Mouse (Mus musculus): ENCODE results near the gene Cand2. TPM values are rescaled to one million over a fixed set of nuclear protein-coding genes. Genes with fewer than 3 reads are reported as not detected.

Cand2 gene
- polyA plus RNA-seq, 1 experiment from 2014 or later = 23.8 TPM

- Histone ChIP-seq H3K4me1 (peaks cover 17% of the 10 kb centered on the region), H3K36me3 (ENCODE audit: poor library complexity, severe bottlenecking) (no peaks in the 10 kb centered on the region), H3K4me3 (no peak overlapping the region), H3K27ac (no peak overlapping the region), H3K9me3 (replicated peaks) (no peaks in the 10 kb centered on the region), H3K27me3 (no peaks in the 10 kb centered on the region), H3K9ac (no peak overlapping the region), H3K4me2 (no peak overlapping the region)
- WGBS = 92% methylated on average over 4 of the region's 4 CpGs
- ATAC-seq = no peak
Observed at GRCm38 (mm10) chr6:115760137-115760536, 14.2 kb upstream of the Cand2 start.

DNA sequence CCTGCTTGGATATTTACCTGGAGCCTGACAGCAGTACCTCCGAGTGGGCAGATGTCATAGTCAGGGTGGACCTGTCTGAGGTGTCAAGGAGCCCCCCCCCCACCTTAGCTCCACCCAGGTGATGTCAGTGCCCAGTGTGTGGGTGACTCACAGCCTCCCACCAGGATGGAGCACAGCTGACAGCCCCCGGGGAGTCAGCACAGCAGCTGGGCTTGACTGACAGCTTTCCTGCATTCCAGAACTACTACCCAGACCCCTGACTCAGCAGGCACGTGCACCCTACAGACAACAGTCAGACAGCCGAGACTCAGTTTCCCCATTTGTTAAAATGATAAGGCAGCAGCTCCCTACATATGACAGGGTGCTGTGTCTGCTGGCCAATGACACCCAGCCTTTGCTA lies 13.4 kb upstream of the Cand2 start:
- H3K9me3 ChIP-seq (replicated peaks) = no peaks in the 10 kb centered on the region
- no peak for ATAC-seq
- H3K4me1 ChIP-seq = peaks cover 17% of the 10 kb centered on the region
- no peak overlapping the region for H3K4me3 ChIP-seq
- no peak overlapping the region for H3K27ac ChIP-seq
- H3K36me3 ChIP-seq (ENCODE audit: poor library complexity, severe bottlenecking) = no peaks in the 10 kb centered on the region
- H3K4me2 ChIP-seq = no peak overlapping the region
- H3K27me3 ChIP-seq = no peaks in the 10 kb centered on the region
- 64% methylated on average over 4 of the region's 4 CpGs for WGBS
- no peak overlapping the region for H3K9ac ChIP-seq

DNA sequence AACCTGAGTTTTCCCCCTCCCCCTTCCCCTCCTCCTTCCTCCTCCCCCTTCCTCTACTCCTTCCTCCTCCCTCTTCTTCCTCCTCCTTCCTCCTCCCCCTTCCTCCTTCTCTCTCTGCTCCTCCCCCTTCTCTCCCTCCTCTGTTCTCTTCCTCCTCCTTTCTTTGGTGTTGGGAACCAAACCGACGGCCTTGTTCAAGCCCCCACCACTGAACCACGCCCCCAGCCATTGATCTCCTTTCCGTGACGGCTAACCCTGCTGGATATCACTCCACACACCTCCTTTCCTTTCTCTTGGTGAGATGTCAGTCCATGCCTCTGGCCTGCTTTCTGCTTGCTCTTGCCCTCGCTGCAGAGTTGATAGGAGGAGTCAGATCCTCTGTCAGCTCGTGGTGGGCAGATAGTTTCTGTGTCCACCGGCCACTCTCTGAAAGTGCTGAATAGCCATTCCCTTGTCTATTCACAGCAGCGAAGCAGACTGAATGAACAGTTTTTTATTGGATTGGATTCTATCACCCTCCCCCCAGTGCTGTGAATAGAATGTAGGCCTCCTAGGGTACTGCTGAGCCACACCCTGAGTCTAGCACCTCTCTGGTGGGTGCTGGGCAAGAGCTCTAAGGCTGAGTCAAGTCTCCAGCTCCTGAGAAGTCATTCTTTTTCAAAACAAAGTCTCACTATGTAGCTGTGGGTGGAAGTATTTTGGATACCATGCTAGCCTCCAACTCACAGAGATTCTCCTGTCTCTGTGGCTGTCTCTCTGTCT lies 12.2 kb upstream of the Cand2 start, which contains the start of gene Tmem40:
TSS of gene Tmem40 (minus strand) at position 416 of the 762 bp plus-strand sequence.
- 0 out of 2 replicates have a peak within 1 kb of the TSS, but pooled peaks have one; percentile 29 for H3K4me2 ChIP-seq
- no peaks in the 10 kb centered on the region for H3K36me3 ChIP-seq (ENCODE audit: poor library complexity, severe bottlenecking)
- ATAC-seq = no peak
- H3K4me1 ChIP-seq = peaks cover 17% of the 10 kb centered on the region
- H3K9me3 ChIP-seq (replicated peaks) = no peaks in the 10 kb centered on the region
- 2% methylated on average over 9 of the region's 9 CpGs for WGBS
- no peaks in the 10 kb centered on the region for H3K27me3 ChIP-seq
- H3K27ac ChIP-seq = peak within 1 kb of the TSS; percentile 31; the same call in 1 of the 2 replicates
- no peak within 1 kb of the TSS for H3K4me3 ChIP-seq
- no peak within 1 kb of the TSS for H3K9ac ChIP-seq

- ATAC-seq = peak; percentile 88
- H3K9me3 ChIP-seq (replicated peaks) = no peaks in the 10 kb centered on the region
- no peak overlapping the region for H3K4me3 ChIP-seq
- peak overlapping the region; percentile 12; the same call in 1 of the 2 replicates for H3K4me2 ChIP-seq
- WGBS = 5% methylated on average over 7 of the region's 7 CpGs
- no peaks in the 10 kb centered on the region for H3K36me3 ChIP-seq (ENCODE audit: poor library complexity, severe bottlenecking)
- H3K27me3 ChIP-seq = no peaks in the 10 kb centered on the region
- peaks cover 17% of the 10 kb centered on the region for H3K4me1 ChIP-seq
- H3K9ac ChIP-seq = no peak overlapping the region
- H3K27ac ChIP-seq = peak overlapping the region; percentile 64
Observed at GRCm38 (mm10) chr6:115764179-115764578, 10.2 kb upstream of the Cand2 start.

DNA sequence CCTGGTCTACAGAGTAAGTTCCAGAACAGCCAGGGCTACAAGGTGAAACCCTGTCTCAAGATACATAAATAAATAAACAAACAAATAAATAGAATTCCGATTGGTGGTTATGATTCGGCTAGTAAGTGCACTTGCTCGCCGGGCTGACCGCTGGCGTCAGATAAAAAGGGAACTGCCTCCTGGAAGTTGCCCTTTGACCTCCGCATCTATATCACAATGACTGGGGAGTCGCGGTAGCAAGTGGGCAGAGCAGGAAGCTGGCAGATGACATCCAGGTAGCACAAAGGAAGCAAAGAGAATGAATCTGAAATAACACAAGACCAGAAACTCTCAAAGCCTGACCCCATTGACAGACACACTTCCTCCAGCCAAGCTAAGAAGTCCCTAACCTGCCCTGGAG lies 7.0 kb upstream of the Cand2 start:
- H3K4me3 ChIP-seq = no peak overlapping the region
- H3K36me3 ChIP-seq (ENCODE audit: poor library complexity, severe bottlenecking) = no peaks in the 10 kb centered on the region
- H3K9me3 ChIP-seq (replicated peaks) = no peaks in the 10 kb centered on the region
- H3K9ac ChIP-seq = no peak overlapping the region
- H3K4me1 ChIP-seq = peaks cover 10% of the 10 kb centered on the region
- no peaks in the 10 kb centered on the region for H3K27me3 ChIP-seq
- H3K27ac ChIP-seq = no peak overlapping the region
- no peak for ATAC-seq
- no peak overlapping the region for H3K4me2 ChIP-seq
- 47% methylated on average over 9 of the region's 9 CpGs for WGBS

GRCm38 (mm10) chr6:115768207-115768606 lies 6.1 kb upstream of the Cand2 start:
- Histone ChIP-seq H3K27ac (no peak overlapping the region), H3K4me3 (no peak overlapping the region), H3K4me2 (no peak overlapping the region), H3K9ac (no peak overlapping the region), H3K36me3 (ENCODE audit: poor library complexity, severe bottlenecking) (no peaks in the 10 kb centered on the region), H3K27me3 (no peaks in the 10 kb centered on the region), H3K9me3 (replicated peaks) (no peaks in the 10 kb centered on the region), H3K4me1 (peaks cover 6% of the 10 kb centered on the region)
- ATAC-seq = no peak
- 94% methylated on average over 4 of the region's 4 CpGs for WGBS

GRCm38 (mm10) chr6:115770059-115770670 lies 4.2 kb upstream of the Cand2 start:
- no peak overlapping the region for H3K4me3 ChIP-seq
- 85% methylated on average over 20 of the region's 20 CpGs for WGBS
- H3K4me2 ChIP-seq = no peak overlapping the region
- no peak for ATAC-seq
- H3K9ac ChIP-seq = no peak overlapping the region
- H3K4me1 ChIP-seq = peaks cover 11% of the 10 kb centered on the region
- H3K36me3 ChIP-seq (ENCODE audit: poor library complexity, severe bottlenecking) = no peaks in the 10 kb centered on the region
- H3K9me3 ChIP-seq (replicated peaks) = no peaks in the 10 kb centered on the region
- no peak overlapping the region for H3K27ac ChIP-seq
- H3K27me3 ChIP-seq = no peaks in the 10 kb centered on the region

- H3K27ac ChIP-seq = no peak overlapping the region
- WGBS = 79% methylated on average over 4 of the region's 4 CpGs
- H3K4me1 ChIP-seq = peaks cover 18% of the 10 kb centered on the region
- no peak overlapping the region for H3K4me3 ChIP-seq
- no peak overlapping the region for H3K4me2 ChIP-seq
- no peak for ATAC-seq
- H3K27me3 ChIP-seq = no peaks in the 10 kb centered on the region
- H3K36me3 ChIP-seq (ENCODE audit: poor library complexity, severe bottlenecking) = no peaks in the 10 kb centered on the region
- no peak overlapping the region for H3K9ac ChIP-seq
- H3K9me3 ChIP-seq (replicated peaks) = no peaks in the 10 kb centered on the region
Observed at GRCm38 (mm10) chr6:115770852-115771251, 3.5 kb upstream of the Cand2 start.

DNA sequence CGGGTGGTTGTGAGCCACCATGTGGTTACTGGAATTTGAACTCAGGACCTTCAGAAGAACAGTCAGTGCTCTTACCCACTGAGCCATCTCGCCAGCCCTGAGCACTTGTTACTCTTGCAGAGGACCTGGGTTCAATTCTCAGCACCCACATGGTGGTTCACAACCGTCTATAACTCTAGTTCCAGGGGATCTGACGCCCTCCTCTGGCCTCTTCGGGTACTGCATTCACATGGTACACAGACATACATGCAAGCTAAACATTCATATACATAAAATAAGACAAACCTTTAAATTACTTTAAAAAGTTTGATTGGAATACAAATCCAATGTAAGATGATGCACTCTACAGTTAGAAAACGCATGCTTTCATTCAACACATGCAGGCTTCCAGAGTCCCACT lies 2.1 kb upstream of the Cand2 start:
- Histone ChIP-seq H3K27me3 (no peaks in the 10 kb centered on the region), H3K27ac (no peak overlapping the region), H3K9ac (no peak overlapping the region), H3K4me1 (peaks cover 31% of the 10 kb centered on the region), H3K4me2 (no peak overlapping the region), H3K9me3 (replicated peaks) (no peaks in the 10 kb centered on the region), H3K36me3 (ENCODE audit: poor library complexity, severe bottlenecking) (no peaks in the 10 kb centered on the region), H3K4me3 (no peak overlapping the region)
- 81% methylated on average over 6 of the region's 6 CpGs for WGBS
- ATAC-seq = no peak

- H3K4me2 ChIP-seq = no peak overlapping the region
- no peaks in the 10 kb centered on the region for H3K9me3 ChIP-seq (replicated peaks)
- H3K36me3 ChIP-seq (ENCODE audit: poor library complexity, severe bottlenecking) = 0 out of 2 replicates have a peak, but pooled peaks cover under 1% of the 10 kb centered on the region
- no peak overlapping the region for H3K4me3 ChIP-seq
- 100% methylated on average over 1 of the region's 1 CpGs for WGBS
- H3K4me1 ChIP-seq = peaks cover 31% of the 10 kb centered on the region
- ATAC-seq = no peak
- H3K27ac ChIP-seq = no peak overlapping the region
- no peaks in the 10 kb centered on the region for H3K27me3 ChIP-seq
- H3K9ac ChIP-seq = no peak overlapping the region
Observed at GRCm38 (mm10) chr6:115772604-115773003, 1.7 kb upstream of the Cand2 start.

- 1% methylated on average over 14 of the region's 14 CpGs for WGBS
- peak overlapping the region; percentile 52 for H3K9ac ChIP-seq
Observed at GRCm38 (mm10) chr6:115773966-115774413, 348 bp upstream of the Cand2 start.

DNA sequence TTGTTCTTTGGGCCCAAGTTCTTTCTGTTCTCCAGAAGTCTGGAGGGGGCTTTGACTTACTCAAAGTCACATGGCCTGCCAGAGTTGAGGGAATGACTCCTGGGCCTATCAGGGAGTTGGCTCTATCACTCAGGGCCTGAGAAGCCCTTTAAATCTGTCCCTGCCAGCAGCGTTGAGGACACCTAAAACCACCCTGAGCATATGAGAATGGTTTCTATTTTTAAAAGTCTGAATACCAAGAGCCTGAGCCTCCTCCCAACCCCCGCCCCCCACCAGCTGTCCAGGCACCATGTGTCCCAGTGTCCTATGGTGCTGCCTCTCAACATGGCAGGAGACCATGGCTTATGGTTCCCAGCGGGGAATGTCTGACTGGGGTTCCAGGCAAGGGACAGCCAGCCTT lies 1.5 kb downstream of the Cand2 start:
- Histone ChIP-seq H3K4me2 (peak overlapping the region; percentile 93), H3K4me1 (peaks cover 31% of the 10 kb centered on the region), H3K9me3 (replicated peaks) (no peaks in the 10 kb centered on the region), H3K27me3 (no peaks in the 10 kb centered on the region), H3K27ac (no peak overlapping the region), H3K4me3 (peak overlapping the region; percentile 82), H3K9ac (peak overlapping the region; percentile 86), H3K36me3 (ENCODE audit: poor library complexity, severe bottlenecking) (peaks cover 26% of the 10 kb centered on the region)
- 53% methylated on average over 3 of the region's 3 CpGs for WGBS
- no peak for ATAC-seq

More at GRCm38 (mm10) chr6:115773966-115774413, 348 bp upstream of the Cand2 start:
- H3K4me2 ChIP-seq = peak overlapping the region; percentile 93
- H3K27me3 ChIP-seq = no peaks in the 10 kb centered on the region
- peaks cover 31% of the 10 kb centered on the region for H3K4me1 ChIP-seq
- H3K27ac ChIP-seq = peak overlapping the region; percentile 48; the same call in 1 of the 2 replicates
- peak; percentile 85 for ATAC-seq
- peak overlapping the region; percentile 41 for H3K4me3 ChIP-seq
- no peaks in the 10 kb centered on the region for H3K9me3 ChIP-seq (replicated peaks)
- H3K36me3 ChIP-seq (ENCODE audit: poor library complexity, severe bottlenecking) = peaks cover 10% of the 10 kb centered on the region

All from forebrain, embryonic 13.5 days (tissue).